Mouse (Mus musculus): ENCODE measurements around the gene Gm45618. TPM values are rescaled to one million over a fixed set of nuclear protein-coding genes. Genes with fewer than 3 reads are reported as not detected.

The Gm45618 gene
- total RNA-seq, 2 experiments from 2014 or later, result not detected

DNA sequence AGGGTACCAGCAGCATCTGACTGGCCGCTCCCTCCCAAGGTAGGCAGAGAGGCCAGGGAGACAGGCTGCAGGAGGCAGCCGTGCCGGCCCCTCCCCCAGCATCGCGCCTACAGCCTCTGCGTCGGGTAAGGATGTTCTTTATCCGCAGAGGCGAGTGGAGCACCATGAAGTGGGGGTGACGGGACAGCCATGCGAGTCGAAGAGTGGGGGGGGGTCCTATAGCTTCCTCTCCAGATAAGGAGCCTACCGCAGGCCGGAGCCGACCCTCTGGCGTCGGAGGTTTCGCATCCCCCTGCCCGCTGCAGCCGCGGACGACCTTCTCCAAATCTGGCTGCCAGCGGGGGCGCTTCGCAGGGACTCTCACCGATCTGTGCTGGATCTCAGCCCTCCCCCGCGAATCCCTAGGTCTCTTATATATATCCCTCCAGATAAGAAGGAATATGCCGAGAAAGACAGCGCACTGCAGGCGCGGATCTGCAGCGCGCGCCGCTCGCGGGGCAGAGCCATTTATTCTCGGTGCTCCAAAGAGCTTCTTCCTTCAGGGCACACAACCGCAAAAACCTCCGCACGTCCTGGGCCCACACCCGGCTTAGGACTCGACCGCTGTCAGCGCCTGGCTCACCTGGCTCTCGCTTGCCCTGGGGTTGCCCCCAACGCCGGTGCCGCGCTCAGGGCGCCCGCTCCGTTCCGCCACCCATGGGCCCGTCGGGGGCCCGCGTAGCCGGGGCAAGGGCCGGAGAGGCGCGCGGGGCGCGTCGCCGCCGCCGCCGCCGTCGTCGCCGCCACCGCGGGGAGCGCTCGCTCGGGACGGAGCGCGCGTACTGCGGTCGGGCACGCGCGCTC lies 26.0 kb downstream of the Gm45618 start:
- ATAC-seq (ENCODE audit: poor library complexity, severe bottlenecking), result no peak

- no peak for ATAC-seq (ENCODE audit: poor library complexity, severe bottlenecking)
Observed at GRCm38 (mm10) chr7:142093696-142094240, 26.8 kb downstream of the Gm45618 start.

DNA sequence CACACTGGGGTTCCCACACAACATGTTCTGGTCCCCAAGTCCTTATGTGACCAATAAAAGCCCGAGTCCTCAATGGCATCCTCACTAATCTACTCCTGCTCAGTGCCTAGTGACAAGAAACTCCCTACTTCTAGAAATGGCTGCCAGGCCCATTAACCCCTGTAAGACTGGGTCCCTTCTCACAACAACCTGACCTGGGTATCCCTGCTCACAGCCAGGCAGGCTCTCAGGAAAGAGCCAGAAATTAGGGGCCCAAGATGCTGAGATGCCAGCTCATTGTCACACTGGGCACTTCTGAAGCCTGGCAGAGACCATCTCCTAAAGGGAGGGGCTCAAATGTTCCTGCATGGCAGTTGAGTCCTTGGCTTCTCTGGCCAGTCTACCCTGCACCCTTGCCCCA lies 27.5 kb downstream of the Gm45618 start:
- no peak for ATAC-seq (ENCODE audit: poor library complexity, severe bottlenecking)

GRCm38 (mm10) chr7:142091848-142092247 lies 28.7 kb downstream of the Gm45618 start:
- ATAC-seq (ENCODE audit: poor library complexity, severe bottlenecking), result no peak

DNA sequence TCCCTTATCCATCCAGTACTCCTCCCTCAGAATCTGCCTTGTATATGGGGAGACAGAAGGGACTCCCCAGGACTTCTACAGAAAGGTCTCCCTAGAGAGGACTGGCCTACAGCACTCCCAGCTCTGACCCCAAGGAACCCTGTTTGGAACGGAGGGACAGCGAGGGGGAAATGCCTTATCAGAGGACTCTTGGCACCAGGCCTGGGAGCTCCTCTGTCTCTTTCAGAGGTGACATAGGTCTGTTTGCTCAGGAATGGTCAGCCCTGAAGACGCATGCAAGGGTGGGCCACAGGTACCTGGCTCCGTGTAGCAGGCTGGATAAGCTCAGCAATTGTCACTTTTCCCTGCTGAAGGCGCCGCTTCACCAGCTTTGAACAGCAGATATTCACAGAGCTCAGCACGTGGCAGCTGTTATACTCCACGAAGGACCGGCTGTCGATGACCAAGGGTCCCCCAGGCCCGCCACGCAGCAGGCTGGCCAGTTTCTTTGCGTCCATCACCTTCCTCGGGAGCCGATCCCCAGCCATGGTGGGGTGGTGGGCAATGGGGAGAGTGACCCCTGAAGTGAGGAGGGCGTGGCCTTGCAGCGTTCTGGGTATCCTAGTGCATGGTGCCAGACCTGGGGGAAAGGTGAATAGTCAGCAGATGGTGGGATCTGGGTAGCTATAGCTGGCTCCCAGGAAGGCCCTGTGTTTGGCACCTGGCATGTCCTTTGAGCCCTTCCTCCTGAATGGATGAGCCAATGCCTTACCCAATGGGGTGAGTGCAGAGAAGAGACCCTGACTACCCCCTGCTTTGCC lies 30.7 kb downstream of the Gm45618 start:
- ATAC-seq (ENCODE audit: poor library complexity, severe bottlenecking), result no peak

DNA sequence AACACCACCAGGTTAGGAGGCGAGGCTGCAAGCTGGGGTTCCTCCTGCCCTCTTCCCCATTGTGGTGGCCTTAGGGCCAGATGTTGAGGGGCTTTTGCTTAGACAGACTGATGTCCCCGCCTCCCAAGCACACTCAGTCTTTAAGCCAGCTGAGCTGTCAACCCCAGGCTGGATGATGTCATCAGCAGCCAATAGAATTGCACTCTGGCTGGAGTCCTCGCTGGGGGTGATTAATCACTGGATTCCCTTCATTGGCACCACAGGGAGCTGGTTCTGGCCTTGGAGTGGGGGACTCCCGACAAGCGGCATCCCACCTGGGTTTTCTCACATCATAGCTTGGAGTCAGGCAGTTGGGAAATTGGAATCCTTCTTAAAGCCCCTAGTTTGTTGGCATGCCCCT lies 31.6 kb downstream of the Gm45618 start:
- no peak for ATAC-seq (ENCODE audit: poor library complexity, severe bottlenecking)

- peak; percentile 54 for ATAC-seq (ENCODE audit: poor library complexity, severe bottlenecking)
Observed at GRCm38 (mm10) chr7:142087069-142087652, 33.4 kb downstream of the Gm45618 start.

DNA sequence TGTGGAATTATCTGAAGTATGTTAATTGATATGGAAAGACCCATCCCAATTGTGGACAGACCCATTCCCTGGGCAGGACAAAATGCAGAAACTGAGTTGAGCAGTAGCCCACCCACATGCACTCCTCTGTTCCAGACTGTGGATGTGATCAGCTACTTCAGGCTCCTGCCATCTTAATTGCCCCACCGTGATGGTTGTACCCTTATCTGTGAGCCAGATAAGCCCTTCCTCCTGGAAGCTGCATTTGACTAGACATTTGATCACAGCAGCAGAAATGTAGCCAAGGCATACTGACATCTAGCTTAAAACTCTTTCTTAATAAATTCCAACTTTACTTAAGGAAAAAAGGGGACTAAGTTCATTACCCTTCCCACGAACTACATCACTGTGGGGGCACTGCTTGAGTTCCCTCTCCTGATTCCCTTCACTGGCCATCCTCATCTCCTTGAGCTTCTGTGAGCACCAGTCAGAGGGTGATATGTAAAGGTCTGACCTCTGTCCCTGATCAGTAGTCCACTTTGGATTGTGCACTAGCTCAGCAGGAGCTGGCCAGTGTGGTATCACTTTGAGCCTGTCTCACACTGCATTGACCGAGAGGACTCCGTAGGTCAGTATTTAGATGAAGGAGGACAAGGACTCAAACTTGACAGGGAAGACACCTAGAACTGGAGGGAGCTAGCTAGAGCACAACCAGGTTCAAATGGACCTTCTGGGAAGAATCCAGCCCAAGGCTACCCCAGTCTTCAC lies 34.2 kb downstream of the Gm45618 start:
- ATAC-seq (ENCODE audit: poor library complexity, severe bottlenecking), result no peak

GRCm38 (mm10) chr7:142084820-142085219 lies 35.7 kb downstream of the Gm45618 start:
- ATAC-seq (ENCODE audit: poor library complexity, severe bottlenecking), result no peak

GRCm38 (mm10) chr7:142084395-142084794 lies 36.1 kb downstream of the Gm45618 start:
- no peak for ATAC-seq (ENCODE audit: poor library complexity, severe bottlenecking)

DNA sequence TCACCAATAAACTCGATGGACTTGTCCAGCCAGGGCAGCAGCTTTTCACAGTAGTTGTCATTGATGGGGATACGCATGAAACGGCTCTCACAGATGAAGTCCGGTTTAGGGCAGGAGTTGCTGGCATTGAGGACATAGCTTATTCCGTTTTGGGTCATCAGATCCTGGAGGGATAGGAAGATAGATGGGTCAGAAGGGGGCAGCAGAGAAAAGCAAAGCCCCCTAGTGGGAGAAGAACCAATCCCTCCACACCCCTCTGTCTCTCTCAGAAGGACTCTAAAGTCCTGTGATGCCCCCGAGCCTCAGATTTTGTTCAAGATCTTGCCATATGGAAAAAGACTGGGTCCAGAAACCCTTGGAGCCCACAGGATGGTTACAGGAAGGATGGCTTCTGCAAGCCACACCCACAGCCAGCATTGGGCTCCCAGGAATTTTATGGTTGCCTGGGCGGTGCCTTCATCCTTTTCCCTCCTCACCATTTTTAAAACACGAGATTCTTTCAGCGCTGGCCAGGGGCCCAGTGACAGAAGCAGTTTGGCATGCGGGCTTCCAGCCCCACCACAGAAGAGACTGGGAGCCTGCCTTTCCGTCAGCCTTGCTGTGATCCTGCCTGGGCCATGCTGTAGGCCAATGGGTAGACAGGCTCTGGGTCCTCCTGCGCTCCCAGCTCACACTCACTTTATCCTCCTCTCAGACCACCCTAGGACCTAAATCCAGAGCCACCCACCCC lies 36.8 kb downstream of the Gm45618 start:
- no peak for ATAC-seq (ENCODE audit: poor library complexity, severe bottlenecking)

DNA sequence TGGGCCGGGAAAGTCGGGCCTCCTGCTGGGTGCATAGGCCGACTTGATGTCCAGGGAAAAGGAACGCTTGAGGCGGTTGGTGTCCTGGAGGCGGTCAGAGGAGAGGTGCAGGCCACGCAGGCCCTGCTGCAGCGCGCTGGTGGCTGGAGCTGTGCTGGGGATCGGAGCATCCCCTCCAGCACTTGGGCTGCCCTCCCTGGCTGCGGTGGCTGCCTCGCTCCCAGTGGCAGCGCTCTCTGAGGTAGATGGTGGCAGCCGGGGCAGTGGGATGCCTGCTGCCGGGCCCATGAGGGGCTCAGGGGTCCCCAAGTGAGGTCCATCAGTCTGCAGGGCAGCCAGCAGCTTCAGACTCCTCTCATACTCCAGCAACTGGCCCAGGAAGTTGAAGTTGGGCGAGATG lies 37.9 kb downstream of the Gm45618 start:
- ATAC-seq (ENCODE audit: poor library complexity, severe bottlenecking), result no peak

- no peak for ATAC-seq (ENCODE audit: poor library complexity, severe bottlenecking)
Observed at GRCm38 (mm10) chr7:142082179-142082578, 38.4 kb downstream of the Gm45618 start.

GRCm38 (mm10) chr7:142081736-142082135 lies 38.8 kb downstream of the Gm45618 start:
- ATAC-seq (ENCODE audit: poor library complexity, severe bottlenecking), result no peak

- ATAC-seq (ENCODE audit: poor library complexity, severe bottlenecking), result no peak
Observed at GRCm38 (mm10) chr7:142080876-142081275, 39.7 kb downstream of the Gm45618 start.

DNA sequence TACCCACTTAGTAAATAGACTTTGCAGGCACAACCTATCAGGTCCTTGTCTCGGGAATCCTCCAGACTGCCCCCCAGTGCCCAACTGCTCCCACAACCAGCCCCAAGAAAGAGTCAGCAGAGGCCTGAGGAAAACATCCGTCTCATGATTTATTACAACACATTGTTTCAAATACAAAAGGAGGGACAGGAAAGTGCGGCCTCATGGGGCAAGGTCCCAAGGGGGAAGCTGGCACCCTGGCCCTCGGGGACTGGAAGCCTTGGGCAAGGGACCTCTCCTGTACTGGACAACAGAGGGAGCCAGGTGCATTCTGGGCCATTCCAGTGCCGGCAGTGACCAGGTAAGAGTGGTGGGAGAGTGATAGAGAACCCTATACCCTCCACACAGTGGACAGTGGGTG lies 41.2 kb downstream of the Gm45618 start:
- peak; percentile 87 for ATAC-seq (ENCODE audit: poor library complexity, severe bottlenecking)

DNA sequence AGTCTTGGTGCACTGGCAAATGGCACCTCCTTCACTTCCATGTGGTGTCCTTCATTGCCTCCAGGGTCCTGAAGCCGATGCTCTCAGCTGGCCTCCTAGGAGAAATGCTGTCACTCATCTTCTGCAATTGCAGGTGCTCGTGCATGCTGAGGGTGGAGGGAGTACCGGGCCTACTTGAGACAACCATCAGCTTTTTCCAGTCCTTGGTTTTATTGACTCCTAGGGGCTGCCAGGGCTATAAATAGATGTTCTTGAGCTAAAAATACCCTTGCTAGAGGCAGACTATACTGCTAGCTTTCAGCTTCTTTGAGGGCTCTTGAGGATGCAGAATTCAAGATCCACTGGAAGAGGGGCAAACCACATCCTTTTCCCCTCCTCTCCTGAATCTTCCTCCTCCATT lies 43.4 kb downstream of the Gm45618 start:
- no peak for ATAC-seq (ENCODE audit: poor library complexity, severe bottlenecking)

DNA sequence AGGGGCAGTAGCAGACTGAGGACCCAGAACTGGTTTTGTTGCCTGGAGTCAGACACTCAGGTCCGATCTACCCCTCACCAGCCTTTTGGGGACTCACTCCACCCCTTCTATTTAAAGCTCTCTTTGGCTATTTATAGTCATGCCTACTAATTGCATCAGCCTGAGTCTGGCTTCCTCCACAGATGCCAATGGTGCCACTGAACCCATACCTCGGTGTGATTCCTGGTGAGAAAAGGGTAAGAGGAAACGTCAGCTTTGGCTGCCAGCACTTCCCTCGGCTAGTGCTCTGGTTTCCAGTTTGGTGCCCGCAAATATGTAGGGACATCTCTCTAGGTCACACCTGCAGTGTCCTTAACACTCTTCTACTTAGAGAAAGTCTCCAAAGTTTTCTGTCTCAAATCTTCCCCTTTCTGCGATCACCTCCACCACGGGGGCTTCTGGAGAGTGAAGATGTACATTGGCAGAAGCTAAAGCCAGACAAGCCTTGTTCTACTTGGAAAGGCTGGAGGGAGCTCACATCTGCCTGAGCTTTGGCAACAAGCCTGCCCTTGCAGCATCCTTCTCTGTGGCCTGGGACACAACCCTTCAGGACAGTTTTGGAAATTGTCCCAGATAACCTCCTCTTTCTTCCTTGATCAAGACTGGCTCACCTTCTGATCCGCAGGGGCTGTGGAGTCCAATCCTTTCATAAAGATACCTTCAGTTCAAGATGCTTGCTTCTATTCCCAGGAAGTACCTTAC lies 46.2 kb downstream of the Gm45618 start:
- ATAC-seq (ENCODE audit: poor library complexity, severe bottlenecking), result no peak

GRCm38 (mm10) chr7:142071717-142072116 lies 48.8 kb downstream of the Gm45618 start:
- ATAC-seq (ENCODE audit: poor library complexity, severe bottlenecking), result no peak

Data from megakaryocyte, adult 5-6 weeks (primary cell).